Mouse (Mus musculus) 3T3-L1 (cell line): ENCODE measurements around the gene Pgf.

Source experiments
- DNase-seq: peaks from one replicate; pipeline ENCODE4 v3.0.0-alpha.2; 2015; ENCODE audit warnings: low read depth, low spot score

Gene Pgf

GRCm38 (mm10) chr12:85177740-85178239 is at the start of gene Pgf:
Gene Pgf, minus strand, starts transcription at chr12:85177790.
- DNase-seq = no peak

- DNase-seq = peak; percentile 40
Measured at GRCm38 (mm10) chr12:85227227-85227626, 49.6 kb upstream of the Pgf start.

GRCm38 (mm10) chr12:85219905-85220290 is 42.3 kb upstream of the Pgf start:
- peak; percentile 70 for DNase-seq

- DNase-seq = peak; percentile 98
Measured at GRCm38 (mm10) chr12:85219236-85219904, 41.8 kb upstream of the Pgf start, which contains the start of gene Eif2b2. Gene Eif2b2, plus strand, starts transcription at chr12:85219481.

- no peak for DNase-seq
Measured at GRCm38 (mm10) chr12:85217733-85218310, 40.2 kb upstream of the Pgf start.

GRCm38 (mm10) chr12:85215031-85215430 is 37.4 kb upstream of the Pgf start:
- DNase-seq = peak; percentile 77

GRCm38 (mm10) chr12:85208687-85209199 is 31.2 kb upstream of the Pgf start:
- no peak for DNase-seq

- no peak for DNase-seq
Measured at GRCm38 (mm10) chr12:85205425-85205824, 27.8 kb upstream of the Pgf start.

GRCm38 (mm10) chr12:85204105-85204504 is 26.5 kb upstream of the Pgf start:
- no peak for DNase-seq

- DNase-seq = peak; percentile 50
Measured at GRCm38 (mm10) chr12:85203699-85204098, 26.1 kb upstream of the Pgf start.

- no peak for DNase-seq
Measured at GRCm38 (mm10) chr12:85202191-85202590, 24.6 kb upstream of the Pgf start.

GRCm38 (mm10) chr12:85201830-85202147 is 24.2 kb upstream of the Pgf start:
- DNase-seq = peak; percentile 76

- no peak for DNase-seq
Measured at GRCm38 (mm10) chr12:85200929-85201829, 23.6 kb upstream of the Pgf start.

- DNase-seq = no peak
Measured at GRCm38 (mm10) chr12:85199954-85200353, 22.4 kb upstream of the Pgf start.

GRCm38 (mm10) chr12:85197936-85198335 is 20.3 kb upstream of the Pgf start:
- no peak for DNase-seq

GRCm38 (mm10) chr12:85197371-85197770 is 19.8 kb upstream of the Pgf start:
- DNase-seq = no peak

GRCm38 (mm10) chr12:85196191-85196590 is 18.6 kb upstream of the Pgf start:
- no peak for DNase-seq

GRCm38 (mm10) chr12:85195086-85195485 is 17.5 kb upstream of the Pgf start:
- DNase-seq = no peak

- peak; percentile 53 for DNase-seq
Measured at GRCm38 (mm10) chr12:85194623-85195018, 17.0 kb upstream of the Pgf start.

- DNase-seq = no peak
Measured at GRCm38 (mm10) chr12:85193923-85194622, 16.5 kb upstream of the Pgf start.

- DNase-seq = no peak
Measured at GRCm38 (mm10) chr12:85193146-85193545, 15.6 kb upstream of the Pgf start.
